Mouse (Mus musculus) small intestine, adult 2 months (tissue): ENCODE data around the gene Gcnt1.

Experiments
- CTCF ChIP-seq: fragments of 200-500 bp; IDR thresholded peaks from 2 replicates; pipeline ENCODE4 v1.5.1; 2012; ENCODE audit warnings: low read depth, mild to moderate bottlenecking, control low read depth, inconsistent platforms, low read length, moderate library complexity, mixed read lengths; ENCODE audit not compliant: insufficient replicate concordance, insufficient read length; ENCODE audit errors: extremely low read depth
- POLR2A ChIP-seq: fragments of 200-500 bp; IDR thresholded peaks from 2 replicates; pipeline ENCODE4 v1.6.1; 2012; ENCODE audit warnings: low read depth, mild to moderate bottlenecking, control low read depth, inconsistent platforms, low read length, moderate library complexity

- no peak for TF ChIP-seq CTCF
- TF ChIP-seq POLR2A, result peak; percentile 26; the same call in 1 of the 2 replicates
These were observed 16.4 kb downstream of the Gcnt1 start for GRCm38 (mm10) chr19:17355950-17356867.
